Mouse (Mus musculus): Measurements from ENCODE around the gene Arhgef28.

Arhgef28 gene

GRCm38 (mm10) chr13:97966077-97966476 lies 240.2 kb downstream of the Arhgef28 start:
- in situ Hi-C loops (cut with MseI, MboI) = no loop called here

- in situ Hi-C loops (cut with MseI, MboI) = no loop called here
Observed at GRCm38 (mm10) chr13:97964892-97965424, 241.3 kb downstream of the Arhgef28 start.

DNA sequence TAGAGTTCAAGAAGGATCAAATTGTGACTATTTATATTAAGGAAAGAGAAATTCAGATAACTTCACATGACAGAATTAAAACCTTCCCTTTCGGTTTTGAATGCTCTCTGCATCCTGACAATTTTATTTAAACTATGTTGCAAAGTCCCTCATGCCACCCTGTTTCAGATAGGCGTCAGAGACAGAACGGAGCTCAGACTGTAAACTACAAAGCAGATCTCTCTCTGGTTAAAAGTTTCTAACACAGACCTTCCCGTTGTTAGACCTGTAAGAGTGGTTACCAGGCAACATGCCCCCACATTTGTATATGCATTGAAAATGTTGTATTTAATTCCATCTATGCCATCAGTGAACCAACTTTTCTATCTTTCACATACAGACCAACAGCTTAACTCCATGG lies 246.1 kb downstream of the Arhgef28 start:
- in situ Hi-C loops (cut with MseI, MboI) = no loop called here

DNA sequence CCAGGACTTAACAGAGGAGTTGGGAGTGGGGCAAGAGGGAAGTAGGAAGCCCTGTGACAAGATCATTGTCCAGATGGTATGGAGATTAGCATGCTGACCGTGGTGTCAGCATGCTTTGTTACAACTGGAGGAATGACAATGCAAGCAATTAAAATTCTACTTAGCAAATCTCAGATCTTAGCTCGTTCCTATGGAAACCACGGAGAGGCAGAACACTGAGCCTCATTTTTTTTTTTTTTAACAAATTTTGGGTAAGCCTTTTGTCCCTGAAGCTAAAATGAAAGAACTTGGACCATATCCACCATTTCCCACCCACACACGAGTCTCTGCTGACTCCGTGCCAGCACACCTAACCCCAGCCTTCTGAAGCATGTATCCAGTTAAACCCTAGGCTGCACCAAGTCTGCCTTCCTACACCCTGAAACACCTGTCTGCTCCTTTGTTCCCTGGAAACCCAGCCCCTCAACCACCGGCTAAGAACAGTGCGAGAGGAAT lies 246.8 kb downstream of the Arhgef28 start:
- in situ Hi-C loops (cut with MseI, MboI) = no loop called here

DNA sequence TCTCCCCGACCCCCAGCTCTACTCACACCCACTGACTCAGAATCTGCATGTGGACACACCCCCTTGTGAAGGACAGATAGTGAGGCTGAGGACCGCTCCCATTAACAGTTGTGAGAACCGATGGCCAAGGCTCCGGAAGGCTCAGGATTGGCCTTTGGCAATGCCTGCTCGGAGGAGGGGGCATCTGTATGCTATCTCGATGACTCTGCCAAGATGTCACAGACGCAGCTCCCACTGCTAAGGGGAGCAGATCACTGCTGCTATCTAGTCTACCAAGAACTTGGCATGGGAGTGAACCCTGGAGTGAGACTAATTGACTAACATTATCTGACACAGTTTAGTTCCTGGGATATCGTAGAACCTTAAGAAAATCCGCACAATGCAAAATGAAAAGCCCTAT lies 250.5 kb downstream of the Arhgef28 start:
- in situ Hi-C loops (cut with MseI, MboI) = no loop called here

DNA sequence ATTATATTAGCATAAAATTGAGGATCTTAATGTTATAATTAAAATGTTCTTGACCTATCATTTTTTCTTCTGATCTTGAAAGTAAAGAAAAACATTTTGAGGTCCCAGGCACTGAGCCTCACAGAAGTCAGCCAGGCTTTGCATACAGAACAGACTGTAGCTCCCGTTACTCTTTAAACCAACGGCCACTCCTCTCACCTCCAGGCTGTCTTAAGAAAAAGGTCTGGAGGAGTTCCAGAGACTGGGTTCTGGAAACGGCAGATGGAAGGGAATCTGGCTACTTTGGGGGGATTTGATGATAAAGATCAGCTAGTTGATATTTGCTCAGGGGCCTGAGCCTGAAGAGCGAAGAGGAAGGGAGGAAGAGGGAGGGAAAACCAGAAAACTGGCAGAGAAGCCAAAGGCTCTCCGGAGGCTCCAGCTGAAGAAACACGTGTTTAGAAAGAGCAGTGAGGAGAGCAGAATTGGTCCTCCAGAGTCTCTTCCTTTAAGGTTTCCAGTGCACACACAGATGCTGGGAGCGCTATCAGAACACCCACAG lies 251.2 kb downstream of the Arhgef28 start:
- in situ Hi-C loops (cut with MseI, MboI) = no loop called here

DNA sequence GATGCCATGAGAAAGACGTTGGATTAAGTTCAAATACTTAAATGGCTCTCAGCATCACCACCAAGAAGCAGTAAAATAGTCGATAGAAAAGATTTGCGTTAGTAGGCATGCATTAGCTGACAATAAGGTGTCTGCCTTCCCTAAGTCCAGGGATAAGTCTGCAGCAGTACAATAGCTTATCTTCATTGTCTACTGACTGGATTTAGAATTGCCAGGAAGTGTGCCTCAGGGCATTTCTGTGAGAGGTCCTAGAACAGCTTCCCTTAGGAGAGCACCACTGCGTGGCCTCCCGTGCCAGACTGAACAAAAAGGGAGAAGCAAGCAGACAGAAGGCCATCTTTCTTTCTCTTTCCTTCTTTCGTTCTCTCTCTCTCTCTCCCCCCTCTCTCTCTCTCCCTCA lies 252.2 kb downstream of the Arhgef28 start:
- in situ Hi-C loops (cut with MseI, MboI) = no loop called here

DNA sequence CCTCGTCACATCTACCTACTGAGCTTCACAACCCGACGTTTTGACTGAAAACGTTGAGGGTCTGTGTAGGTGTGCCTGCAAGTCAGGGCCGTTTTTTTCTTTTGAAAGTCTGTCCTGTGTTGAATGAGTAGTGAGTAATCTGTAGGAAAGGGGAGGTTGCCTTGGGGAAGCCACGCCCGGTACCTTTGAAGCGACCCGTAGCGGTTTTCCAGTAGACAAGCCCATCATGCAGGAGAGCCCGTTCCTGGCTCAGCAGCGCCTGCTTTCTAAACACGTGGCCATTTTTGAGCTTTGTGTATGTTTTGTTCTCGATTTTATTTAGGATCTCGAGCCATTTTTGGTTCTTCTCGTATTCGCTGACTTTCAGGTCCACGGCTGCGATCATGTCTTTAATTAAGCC lies 252.7 kb downstream of the Arhgef28 start:
- in situ Hi-C loops (cut with MseI, MboI) = no loop called here

DNA sequence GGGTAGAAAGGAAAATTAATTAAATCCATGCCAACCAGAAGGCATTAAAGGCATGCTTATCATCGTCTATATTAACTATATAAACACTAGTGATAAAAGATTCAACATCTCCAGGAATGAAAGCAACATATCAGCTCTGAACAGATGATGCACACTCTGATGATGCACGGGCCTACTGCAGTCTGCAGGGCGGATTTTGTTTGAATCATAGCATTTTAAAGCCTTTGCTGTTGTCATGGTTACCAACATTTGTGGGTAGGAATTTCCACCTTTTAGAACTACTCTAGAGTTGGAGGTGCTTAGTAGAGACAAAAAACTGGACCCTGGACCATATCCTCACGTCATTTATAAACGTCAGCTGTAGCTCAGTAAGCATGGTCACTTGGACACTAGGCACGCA lies 257.4 kb downstream of the Arhgef28 start:
- in situ Hi-C loops (cut with MseI, MboI) = loop anchor here in 1 of 2 experiments (25.0 kb wide), 1 partner anchor 337 kb away; no protein-coding TSS in a partner anchor

GRCm38 (mm10) chr13:97947598-97947997 lies 258.6 kb downstream of the Arhgef28 start:
- in situ Hi-C loops (cut with MseI, MboI) = loop anchor here in 1 of 2 experiments (25.0 kb wide), 1 partner anchor 335 kb away; no protein-coding TSS in a partner anchor

DNA sequence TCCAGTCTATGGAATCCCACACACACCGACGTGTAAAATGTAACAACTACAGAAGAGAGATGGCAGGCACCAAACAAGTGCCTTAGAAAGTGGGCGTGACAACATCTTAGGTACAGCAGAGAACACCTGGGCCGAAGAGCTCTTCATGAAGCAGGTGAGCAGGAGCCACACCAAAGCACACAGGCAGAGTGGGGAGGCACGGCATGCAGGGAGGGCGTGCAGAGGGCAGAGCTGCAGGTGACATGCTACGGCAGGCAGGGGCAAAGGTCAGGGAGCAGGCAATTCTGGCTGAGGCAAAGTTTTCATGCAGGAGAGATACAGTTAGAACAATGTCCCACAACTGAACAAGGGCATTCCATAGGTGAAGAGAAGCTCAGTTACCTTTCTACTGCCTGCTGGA lies 259.8 kb downstream of the Arhgef28 start:
- in situ Hi-C loops (cut with MseI, MboI) = loop anchor here in 1 of 2 experiments (25.0 kb wide), 1 partner anchor 334 kb away; no protein-coding TSS in a partner anchor

- in situ Hi-C loops (cut with MseI, MboI) = loop anchor here in 1 of 2 experiments (25.0 kb wide), 1 partner anchor 330 kb away; no protein-coding TSS in a partner anchor
Observed at GRCm38 (mm10) chr13:97941909-97942680, 264.1 kb downstream of the Arhgef28 start.

- in situ Hi-C loops (cut with MseI, MboI) = loop anchor here in 1 of 2 experiments (25.0 kb wide), 1 partner anchor 329 kb away; no protein-coding TSS in a partner anchor
Observed at GRCm38 (mm10) chr13:97941099-97941498, 265.1 kb downstream of the Arhgef28 start.

- in situ Hi-C loops (cut with MseI, MboI) = loop anchor here (5.0 to 25.0 kb wide), 2 partner anchors 327 to 702 kb away; no protein-coding TSS in a partner anchor
Observed at GRCm38 (mm10) chr13:97939433-97940160, 266.6 kb downstream of the Arhgef28 start.

DNA sequence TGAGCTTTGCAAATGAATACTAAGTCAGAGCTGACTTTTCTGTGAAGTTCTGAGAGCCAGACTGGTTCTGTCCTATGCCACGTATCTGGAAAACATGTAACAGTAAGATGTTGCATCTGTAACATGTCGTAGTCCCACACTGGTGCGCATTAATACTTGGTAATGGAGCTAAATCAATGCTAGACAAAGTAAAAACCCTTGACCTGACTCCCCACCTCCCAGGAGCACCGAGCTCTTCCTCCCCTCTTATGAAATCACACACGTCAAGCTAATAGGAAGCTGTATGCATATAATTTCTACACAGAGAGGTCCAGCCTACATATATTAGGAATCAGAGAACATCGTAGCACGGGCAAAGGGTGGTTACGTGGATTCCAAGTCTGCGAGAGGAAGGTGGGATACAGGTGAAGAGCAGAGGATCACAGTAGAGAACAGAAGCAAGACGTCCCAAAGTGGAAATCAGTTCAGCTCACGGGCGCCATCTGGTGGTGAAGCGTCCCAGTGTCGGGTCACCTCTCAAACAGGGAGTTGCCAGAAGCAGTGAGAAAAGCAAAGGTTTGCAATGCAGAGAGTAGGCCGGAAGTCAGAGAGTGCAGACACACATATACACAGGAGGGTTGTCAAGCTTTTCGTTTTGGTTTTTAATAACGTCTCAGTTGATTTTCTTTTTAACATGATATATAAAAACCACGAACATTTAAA lies 267.5 kb downstream of the Arhgef28 start:
- in situ Hi-C loops (cut with MseI, MboI) = loop anchor here (5.0 to 25.0 kb wide), 2 partner anchors 326 to 701 kb away; no protein-coding TSS in a partner anchor

- in situ Hi-C loops (cut with MseI, MboI) = loop anchor here (5.0 to 25.0 kb wide), 2 partner anchors 326 to 701 kb away; no protein-coding TSS in a partner anchor
Observed at GRCm38 (mm10) chr13:97937919-97938318, 268.3 kb downstream of the Arhgef28 start.

DNA sequence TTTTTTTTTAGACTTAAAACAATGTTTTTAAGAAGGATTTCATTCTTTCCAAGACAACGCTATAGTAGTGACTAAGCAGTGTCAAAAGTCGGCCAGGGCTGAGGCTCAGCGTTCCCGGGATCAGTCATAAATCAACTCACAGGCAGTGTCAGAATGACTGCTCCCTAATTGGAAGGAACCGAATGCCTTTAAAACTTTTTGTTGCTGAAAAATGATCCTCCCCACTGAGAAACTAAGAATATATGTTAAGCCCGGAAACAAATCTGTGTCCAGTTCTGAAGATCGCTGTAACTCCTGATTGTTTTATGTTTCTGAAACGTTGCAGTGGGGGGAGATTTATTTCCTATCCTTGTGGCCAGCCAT lies 278.1 kb downstream of the Arhgef28 start:
- in situ Hi-C loops (cut with MseI, MboI) = loop anchor here in 1 of 2 experiments (25.0 kb wide), 1 partner anchor 316 kb away; no protein-coding TSS in a partner anchor

- in situ Hi-C loops (cut with MseI, MboI) = loop anchor here in 1 of 2 experiments (25.0 kb wide), 1 partner anchor 315 kb away; no protein-coding TSS in a partner anchor
Observed at GRCm38 (mm10) chr13:97927376-97928134, 278.7 kb downstream of the Arhgef28 start.

- in situ Hi-C loops (cut with MseI, MboI) = loop anchor here in 1 of 2 experiments (25.0 kb wide), 1 partner anchor 314 kb away; no protein-coding TSS in a partner anchor
Observed at GRCm38 (mm10) chr13:97926371-97926770, 279.9 kb downstream of the Arhgef28 start.

DNA sequence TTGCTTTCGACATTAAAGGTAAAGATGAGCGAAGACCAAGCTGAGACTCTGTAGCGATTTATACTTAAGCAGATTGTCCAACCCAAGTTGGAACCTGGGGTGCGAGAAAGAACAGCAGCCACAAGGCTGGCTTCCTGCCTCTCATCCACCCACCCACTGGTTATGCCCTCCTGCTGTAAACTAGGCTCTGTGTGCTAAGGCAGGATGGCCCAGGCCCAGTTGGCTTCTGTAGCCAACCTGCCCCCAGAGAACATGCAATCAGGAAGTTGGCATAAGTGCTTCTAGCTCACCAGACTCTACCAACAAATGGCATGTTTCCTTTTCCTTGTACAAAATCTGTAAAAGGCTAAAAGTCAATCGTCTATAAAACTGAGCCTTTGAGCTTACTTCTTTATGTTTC lies 283.2 kb downstream of the Arhgef28 start:
- in situ Hi-C loops (cut with MseI, MboI) = no loop called here
